Comparison of ENCODE assay signal across 11 mouse cellular contexts in genomic region chr11:88406408-88406915, GRCm38 (mm10).
DNase-seq lines count a peak whose midpoint lies in the region; ATAC-seq lines count a peak whose summit lies in the region.
"Had no signal": no experiment of that assay in that cellular context is flagged by ENCODE, and none has a peak within 500 bp of the region (broad histone marks: within the 10 kb centered on the region; RNA-seq: fewer than 3 reads in every experiment).

No protein-coding gene starts in this region.

- H3K4me2 ChIP-seq in heart, embryonic 11.5 days = no peak overlapping the region
- no peak overlapping the region for H3K4me2 ChIP-seq in hindbrain, embryonic 14.5 days (replicated peaks)
- H3K4me2 ChIP-seq in midbrain, embryonic 14.5 days (ENCODE audit: low read length) = no peak overlapping the region
- H3K4me2 ChIP-seq: embryonic facial prominence, embryonic 15.5 days had no signal

- H3K27ac ChIP-seq in heart, embryonic 11.5 days (ENCODE audit: low read depth, low read length) = 0 out of 2 replicates have a peak overlapping the region, but pooled peaks have one; percentile 29
- H3K27ac ChIP-seq in hindbrain, embryonic 14.5 days = peak overlapping the region; percentile 85
- H3K27ac ChIP-seq in midbrain, embryonic 14.5 days (replicated peaks; ENCODE audit: low read depth, low read length) = peak overlapping the region; percentile 70
- H3K27ac ChIP-seq: embryonic facial prominence, embryonic 15.5 days had no signal

- H3K36me3 ChIP-seq in heart, embryonic 11.5 days (ENCODE audit: control insufficient read depth, insufficient read depth, low read length) = no peaks in the 10 kb centered on the region
- no peaks in the 10 kb centered on the region for H3K36me3 ChIP-seq in hindbrain, embryonic 14.5 days (replicated peaks; ENCODE audit: control insufficient read depth, insufficient read depth)
- H3K36me3 ChIP-seq in midbrain, embryonic 14.5 days (ENCODE audit: control insufficient read depth, insufficient read depth, low read length) = no peaks in the 10 kb centered on the region
- H3K36me3 ChIP-seq: embryonic facial prominence, embryonic 15.5 days had no signal

- intact Hi-C loops in heart, postnatal 14 days (cut with DNase I) = no loop called here

- H3K4me1 ChIP-seq in heart, embryonic 11.5 days (ENCODE audit: control insufficient read depth, insufficient read depth, low read length) = peaks cover 48% of the 10 kb centered on the region
- H3K4me1 ChIP-seq in hindbrain, embryonic 14.5 days (replicated peaks; ENCODE audit: control insufficient read depth, insufficient read depth, low read length) = peaks cover 62% of the 10 kb centered on the region
- H3K4me1 ChIP-seq in midbrain, embryonic 14.5 days (ENCODE audit: control insufficient read depth, insufficient read depth, low read length) = peaks cover 52% of the 10 kb centered on the region

- H3K9me3 ChIP-seq in heart, embryonic 11.5 days (replicated peaks; ENCODE audit: control insufficient read depth, low read length) = no peaks in the 10 kb centered on the region
- no peaks in the 10 kb centered on the region for H3K9me3 ChIP-seq in hindbrain, embryonic 14.5 days (ENCODE audit: control insufficient read depth, low read length)
- no peaks in the 10 kb centered on the region for H3K9me3 ChIP-seq in midbrain, embryonic 14.5 days (ENCODE audit: control insufficient read depth, low read length)
- H3K9me3 ChIP-seq: embryonic facial prominence, embryonic 15.5 days had no signal

- ATAC-seq in heart, embryonic 11.5 days (replicated peaks; ENCODE audit: insufficient number of reproducible peaks, low FRiP score, low TSS enrichment) = no peak
- ATAC-seq in hindbrain, embryonic 14.5 days (ENCODE audit: low FRiP score) = peak; percentile 19; the same call in 1 of the 2 replicates
- ATAC-seq in midbrain, embryonic 14.5 days (ENCODE audit: low FRiP score, low TSS enrichment) = peak; percentile 44; the same call in 1 of the 2 replicates
- ATAC-seq in megakaryocyte progenitor cell, adult 5-6 weeks (replicated peaks; ENCODE audit: poor library complexity) = no peak
- ATAC-seq: intestine, embryonic 16.5 days had no signal

- no peak overlapping the region for H3K4me3 ChIP-seq in heart, embryonic 11.5 days (ENCODE audit: low read depth, low read length)
- no peak overlapping the region for H3K4me3 ChIP-seq in hindbrain, embryonic 14.5 days (replicated peaks; ENCODE audit: low read length)
- H3K4me3 ChIP-seq in midbrain, embryonic 14.5 days (replicated peaks; ENCODE audit: low read depth, low read length) = no peak overlapping the region
- H3K4me3 ChIP-seq: embryonic facial prominence, embryonic 15.5 days had no signal

- no peaks in the 10 kb centered on the region for H3K27me3 ChIP-seq in heart, embryonic 11.5 days (ENCODE audit: control insufficient read depth, insufficient read depth, low read length)
- H3K27me3 ChIP-seq in hindbrain, embryonic 14.5 days (ENCODE audit: control insufficient read depth, insufficient read depth, low read length) = no peaks in the 10 kb centered on the region
- H3K27me3 ChIP-seq in midbrain, embryonic 14.5 days (ENCODE audit: control insufficient read depth, insufficient read depth, low read length) = no peaks in the 10 kb centered on the region
- H3K27me3 ChIP-seq: embryonic facial prominence, embryonic 15.5 days had no signal

- 78% methylated on average over 3 of the region's 3 CpGs for WGBS in heart, embryonic 11.5 days (ENCODE audit: insufficient replicate concordance)
- WGBS in hindbrain, embryonic 14.5 days = 19% methylated on average over 3 of the region's 3 CpGs
- WGBS in midbrain, embryonic 14.5 days = 23% methylated on average over 3 of the region's 3 CpGs

- DNase-seq in heart, postnatal 14 days = no peak
- DNase-seq in brain, adult 2 months (ENCODE audit: low read depth, low spot score) = peak; percentile 76
- DNase-seq in hindbrain, embryonic 14.5 days (ENCODE audit: low spot score) = no peak
- DNase-seq in midbrain, embryonic 14.5 days = peak; percentile 61
- no peak for DNase-seq in B cell, adult 2 months
- DNase-seq in urinary bladder, postnatal 25 days (ENCODE audit: low spot score) = no peak
- DNase-seq: spleen, adult 18-20 months had no signal

- no peak overlapping the region for H3K9ac ChIP-seq in heart, embryonic 11.5 days (ENCODE audit: low read depth, low read length)
- no peak overlapping the region for H3K9ac ChIP-seq in hindbrain, embryonic 14.5 days
- no peak overlapping the region for H3K9ac ChIP-seq in midbrain, embryonic 14.5 days (replicated peaks; ENCODE audit: low read length)
- H3K9ac ChIP-seq: embryonic facial prominence, embryonic 15.5 days had no signal

Comparison
In these comparisons a context has a peak if more than half of its experiments do, and no peak if none do; other contexts are left out.
1. ATAC-seq: peak in hindbrain, embryonic 14.5 days (single experiment) and midbrain, embryonic 14.5 days (single experiment); none in heart, embryonic 11.5 days (single experiment) and megakaryocyte progenitor cell, adult 5-6 weeks (single experiment).
2. H3K27ac ChIP-seq: peak in every context shown above with its lines; median percentile 85 in hindbrain, embryonic 14.5 days; 70 in midbrain, embryonic 14.5 days; 29 in heart, embryonic 11.5 days.
3. DNase-seq: peak in brain, adult 2 months (single experiment) and midbrain, embryonic 14.5 days (single experiment); none in heart, postnatal 14 days (0 of 2), hindbrain, embryonic 14.5 days (single experiment), B cell, adult 2 months (0 of 2) and urinary bladder, postnatal 25 days (single experiment).